Mouse (Mus musculus) heart, embryonic 16.5 days (tissue): ENCODE results near the gene Pik3c2g. TPM values are rescaled to one million over a fixed set of nuclear protein-coding genes. Genes with fewer than 3 reads are reported as not detected.
A peak's percentile ranks its signal among the peaks of the same experiment; 100 is the strongest.

Experiments used
- ATAC-seq: fragments of 200-750 bp; cut with Nextera tagmentation; replicated peaks from 2 replicates; pipeline ENCODE4 v1.8.0; 2017; ENCODE audit warnings: moderate number of reproducible peaks; ENCODE audit not compliant: insufficient read depth, low FRiP score; ENCODE audit errors: extremely low read depth
- H3K27ac ChIP-seq: fragments of 300-500 bp; sonication (generic); 2 replicates; pipeline ENCODE4 v1.5.1; 2014; ENCODE audit warnings: mild to moderate bottlenecking, low read length, control low read depth, moderate library complexity
- H3K27me3 ChIP-seq: fragments of 300-500 bp; sonication (generic); 2 replicates; pipeline ENCODE4 v1.6.1; 2014; ENCODE audit warnings: low read length, mixed read lengths; ENCODE audit not compliant: control insufficient read depth, insufficient read depth
- H3K36me3 ChIP-seq: fragments of 300-500 bp; sonication (generic); 2 replicates; pipeline ENCODE4 v1.6.1; 2014; ENCODE audit not compliant: control insufficient read depth, insufficient read depth
- H3K4me1 ChIP-seq: fragments of 300-500 bp; sonication (generic); 2 replicates; pipeline ENCODE4 v1.6.1; 2014; ENCODE audit warnings: low read length, mixed read lengths; ENCODE audit not compliant: control insufficient read depth, insufficient read depth
- H3K4me2 ChIP-seq: fragments of 300-500 bp; sonication (generic); 2 replicates; pipeline ENCODE4 v1.6.1; 2014; ENCODE audit warnings: low read depth, mild to moderate bottlenecking, control low read depth, low read length
- H3K4me3 ChIP-seq: fragments of 300-500 bp; sonication (generic); 2 replicates; pipeline ENCODE4 v1.5.1; 2014; ENCODE audit warnings: mild to moderate bottlenecking, control low read depth, low read length
- H3K9ac ChIP-seq: fragments of 300-500 bp; sonication (generic); 2 replicates; pipeline ENCODE4 v1.6.1; 2014; ENCODE audit warnings: low read length, control low read depth
- H3K9me3 ChIP-seq: fragments of 300-500 bp; sonication (generic); replicated peaks from 2 replicates; pipeline ENCODE4 v1.6.1; 2016; ENCODE audit warnings: low read length; ENCODE audit not compliant: control insufficient read depth
- WGBS: fragments of 180-500 bp; shearing (Covaris S2); extraction: QIAGEN DNeasy Blood & Tissue Kit; methylation state at CpG from one replicate; pipeline ENCODE4 v1.1.7; 2014; 5-methylcytosine and 5-hydroxymethylcytosine counted together
- polyA plus RNA-seq: library from polyadenylated mRNA; unstranded; fragments of >200 nt; fragmentation: Nextera tagmentation; extraction: Ambion mirVana; gene quantifications from 2 replicates; pipeline ENCODE4 v1.2.1, GENCODE M21; 2015

Gene Pik3c2g
- polyA plus RNA-seq, result 0.36 TPM in 1 of 2 replicates, not detected in the other

DNA sequence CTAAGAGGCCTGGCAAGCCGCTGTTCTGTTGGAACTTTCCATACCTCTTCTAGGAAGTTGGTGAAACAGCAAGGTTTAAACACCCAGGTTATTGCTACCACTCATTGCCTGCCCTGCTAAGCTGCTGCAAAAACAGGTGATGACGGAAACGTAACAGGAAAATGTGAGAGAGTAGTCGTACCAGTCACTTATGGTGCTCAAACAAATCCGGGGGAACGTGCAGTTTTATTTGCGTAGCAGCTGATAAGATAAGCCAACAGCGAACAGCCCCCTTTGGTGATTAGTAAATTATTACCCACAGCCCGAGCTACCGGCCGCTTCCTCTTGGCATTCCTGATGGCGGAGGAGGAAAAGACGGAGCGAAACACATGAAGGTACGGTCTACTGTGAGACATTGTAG is at the start of gene Pik3c2g:
Pik3c2g (plus strand) TSS at position 330 of the 400 bp plus-strand sequence.
- Histone ChIP-seq H3K4me1 (no peaks in the 10 kb centered on the region), H3K4me3 (peak within 1 kb of the TSS; percentile 39), H3K9ac (no peak within 1 kb of the TSS), H3K9me3 (no peaks in the 10 kb centered on the region), H3K4me2 (peak within 1 kb of the TSS; percentile 59), H3K27me3 (no peaks in the 10 kb centered on the region), H3K27ac (no peak within 1 kb of the TSS), H3K36me3 (no peaks in the 10 kb centered on the region)
- no peak for ATAC-seq
- WGBS, result 9% methylated on average over 15 of the region's 15 CpGs

DNA sequence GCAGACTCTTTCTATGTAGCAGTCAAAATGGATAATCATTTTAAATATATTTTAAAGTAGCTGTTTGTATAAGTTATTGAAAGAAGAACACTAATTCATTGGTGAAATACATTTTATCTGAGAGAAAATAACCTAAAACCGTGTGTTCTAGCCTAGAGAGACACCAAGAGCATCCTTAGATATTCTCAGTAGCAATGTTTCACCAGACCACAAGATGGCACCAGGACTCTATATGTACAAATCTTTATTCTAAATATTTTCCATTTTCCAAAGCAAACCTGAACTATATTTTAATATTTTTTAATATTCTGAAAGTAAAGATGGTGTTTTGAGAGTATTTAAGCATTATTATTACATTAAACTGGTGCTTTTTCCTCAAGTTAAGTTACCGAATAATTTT is 48.6 kb upstream of the Pik3c2g start:
- Histone ChIP-seq H3K9me3 (no peaks in the 10 kb centered on the region; the same call in 1 of the 2 replicates), H3K4me3 (no peak overlapping the region), H3K4me2 (no peak overlapping the region), H3K27ac (no peak overlapping the region), H3K4me1 (no peaks in the 10 kb centered on the region), H3K9ac (no peak overlapping the region), H3K27me3 (no peaks in the 10 kb centered on the region), H3K36me3 (no peaks in the 10 kb centered on the region)
- WGBS, result 52% methylated on average over 2 of the region's 2 CpGs
- no peak for ATAC-seq

DNA sequence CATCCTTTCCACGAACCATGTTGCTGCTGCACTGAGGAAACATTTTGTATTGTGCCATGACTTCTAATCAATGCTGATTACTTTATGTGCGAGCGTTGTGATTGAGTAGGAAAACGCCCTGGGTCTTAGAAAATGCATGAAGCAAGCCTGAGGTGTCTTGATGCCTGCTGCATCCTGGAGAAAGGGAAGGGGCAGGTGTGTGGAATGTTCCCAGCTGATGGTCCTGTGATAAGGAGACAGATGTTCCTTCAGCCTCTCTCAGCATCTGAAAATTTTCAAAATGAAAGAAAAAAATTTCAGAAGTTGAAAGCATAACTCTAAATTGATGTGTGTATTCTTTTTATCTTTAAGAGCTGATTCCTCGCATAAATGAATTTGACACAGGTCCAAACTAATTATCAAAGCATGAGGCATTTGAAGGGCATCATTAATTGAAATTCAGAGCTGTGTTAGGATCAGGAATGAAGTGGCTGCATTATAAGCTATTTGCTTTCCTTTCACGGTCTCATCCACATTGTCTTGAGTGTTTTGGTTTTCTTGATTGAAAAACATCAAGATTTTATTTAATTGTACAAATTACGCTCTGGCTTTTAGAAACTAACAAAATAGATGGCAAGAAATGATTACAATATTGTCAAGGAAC is 31.4 kb upstream of the Pik3c2g start:
- no peaks in the 10 kb centered on the region for H3K9me3 ChIP-seq
- H3K4me1 ChIP-seq, result no peaks in the 10 kb centered on the region
- no peak for ATAC-seq
- H3K4me2 ChIP-seq, result no peak overlapping the region
- H3K27me3 ChIP-seq, result no peaks in the 10 kb centered on the region
- WGBS, result 75% methylated on average over 7 of the region's 7 CpGs
- H3K4me3 ChIP-seq, result no peak overlapping the region
- H3K27ac ChIP-seq, result no peak overlapping the region
- H3K36me3 ChIP-seq, result no peaks in the 10 kb centered on the region
- H3K9ac ChIP-seq, result no peak overlapping the region

DNA sequence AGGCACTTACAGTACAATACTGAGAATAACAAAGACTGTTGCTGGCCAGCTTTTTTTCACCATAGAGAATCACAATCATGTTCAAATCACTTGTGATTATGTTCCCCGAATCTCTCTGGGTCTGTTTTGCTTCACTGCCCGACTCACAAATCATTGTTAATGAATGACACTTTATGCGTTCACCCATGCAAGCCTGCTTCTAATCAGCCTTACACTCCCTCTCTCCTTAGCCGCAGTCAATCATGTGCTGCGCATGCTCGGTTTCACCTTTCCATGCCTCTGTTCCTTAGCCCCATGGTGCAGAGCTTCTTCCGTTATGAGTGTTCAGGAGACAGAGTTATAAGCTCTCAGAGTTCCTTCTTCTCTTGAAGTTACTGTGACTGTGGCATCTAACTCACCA is 17.8 kb upstream of the Pik3c2g start:
- H3K4me2 ChIP-seq, result no peak overlapping the region
- no peaks in the 10 kb centered on the region for H3K36me3 ChIP-seq
- H3K9ac ChIP-seq, result no peak overlapping the region
- H3K4me3 ChIP-seq, result no peak overlapping the region
- 55% methylated on average over 7 of the region's 7 CpGs for WGBS
- H3K27ac ChIP-seq, result no peak overlapping the region
- no peak for ATAC-seq
- H3K4me1 ChIP-seq, result no peaks in the 10 kb centered on the region
- H3K9me3 ChIP-seq, result no peaks in the 10 kb centered on the region; the same call in 1 of the 2 replicates
- H3K27me3 ChIP-seq, result no peaks in the 10 kb centered on the region

DNA sequence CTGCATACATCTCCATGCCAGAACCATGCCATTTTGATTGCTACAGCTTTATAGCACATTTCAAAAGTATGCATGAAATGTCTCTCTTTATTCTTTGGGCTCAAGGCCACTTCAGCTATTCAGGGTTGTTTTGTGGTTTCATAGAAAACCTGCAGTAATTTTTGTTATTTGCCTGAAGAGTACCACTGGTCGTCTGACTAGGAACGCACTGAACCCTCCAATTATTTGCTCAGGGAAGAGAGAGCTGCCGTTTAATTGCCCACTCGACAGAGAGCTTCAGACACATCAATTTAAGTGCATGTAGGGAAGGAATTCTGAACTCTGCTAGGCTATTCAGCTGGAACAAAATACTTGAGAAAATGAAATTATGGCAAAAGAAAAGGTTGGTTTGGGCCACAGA is 11.2 kb upstream of the Pik3c2g start:
- WGBS, result 68% methylated on average over 4 of the region's 4 CpGs
- H3K4me1 ChIP-seq, result peaks cover 3% of the 10 kb centered on the region; the same call in 1 of the 2 replicates
- no peaks in the 10 kb centered on the region for H3K36me3 ChIP-seq
- H3K4me3 ChIP-seq, result no peak overlapping the region
- no peak for ATAC-seq
- no peaks in the 10 kb centered on the region; the same call in 1 of the 2 replicates for H3K9me3 ChIP-seq
- no peaks in the 10 kb centered on the region for H3K27me3 ChIP-seq
- H3K9ac ChIP-seq, result no peak overlapping the region
- H3K27ac ChIP-seq, result no peak overlapping the region
- H3K4me2 ChIP-seq, result no peak overlapping the region

DNA sequence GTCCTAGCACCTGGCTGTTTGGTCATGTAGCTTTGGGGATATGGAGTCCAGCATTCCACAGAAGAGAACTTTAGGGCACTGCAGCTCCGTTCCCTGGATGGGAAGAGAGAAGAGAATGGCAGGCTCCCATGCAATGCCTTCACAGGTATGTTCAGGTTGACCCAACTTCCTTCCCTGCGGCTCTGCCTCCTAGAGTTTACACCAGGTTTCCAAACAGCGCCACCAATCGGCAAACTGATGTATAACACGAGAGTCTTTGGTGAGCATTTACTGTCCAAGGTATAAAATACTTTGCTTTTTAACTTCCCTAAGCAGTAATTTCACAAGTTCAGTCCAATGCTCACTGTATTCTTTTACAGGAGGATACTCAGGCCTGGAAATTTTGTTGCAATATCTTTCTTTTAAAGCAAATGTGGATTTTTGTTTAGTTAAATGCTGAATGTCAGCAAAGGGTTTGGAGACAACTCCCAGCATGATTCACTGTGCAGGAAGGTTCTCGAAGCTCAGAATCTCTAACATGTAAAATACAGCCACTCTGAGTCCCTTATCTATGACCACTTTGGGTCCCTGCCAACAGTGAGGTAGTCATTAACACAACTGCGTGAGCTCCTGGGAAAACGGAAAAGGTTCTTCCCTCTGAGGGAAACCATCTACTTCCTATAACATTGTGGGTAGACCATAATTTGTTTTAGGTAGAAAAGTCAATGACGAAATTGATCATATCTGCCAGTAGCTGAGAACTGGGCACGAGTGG is 10.6 kb upstream of the Pik3c2g start:
- Histone ChIP-seq H3K4me1 (peaks cover 3% of the 10 kb centered on the region; the same call in 1 of the 2 replicates), H3K36me3 (no peaks in the 10 kb centered on the region), H3K9ac (no peak overlapping the region), H3K4me3 (no peak overlapping the region), H3K27ac (no peak overlapping the region), H3K27me3 (no peaks in the 10 kb centered on the region), H3K9me3 (no peaks in the 10 kb centered on the region; the same call in 1 of the 2 replicates), H3K4me2 (peak overlapping the region; percentile 63)
- ATAC-seq, result no peak; the same call in 1 of the 2 replicates
- 42% methylated on average over 10 of the region's 10 CpGs for WGBS

DNA sequence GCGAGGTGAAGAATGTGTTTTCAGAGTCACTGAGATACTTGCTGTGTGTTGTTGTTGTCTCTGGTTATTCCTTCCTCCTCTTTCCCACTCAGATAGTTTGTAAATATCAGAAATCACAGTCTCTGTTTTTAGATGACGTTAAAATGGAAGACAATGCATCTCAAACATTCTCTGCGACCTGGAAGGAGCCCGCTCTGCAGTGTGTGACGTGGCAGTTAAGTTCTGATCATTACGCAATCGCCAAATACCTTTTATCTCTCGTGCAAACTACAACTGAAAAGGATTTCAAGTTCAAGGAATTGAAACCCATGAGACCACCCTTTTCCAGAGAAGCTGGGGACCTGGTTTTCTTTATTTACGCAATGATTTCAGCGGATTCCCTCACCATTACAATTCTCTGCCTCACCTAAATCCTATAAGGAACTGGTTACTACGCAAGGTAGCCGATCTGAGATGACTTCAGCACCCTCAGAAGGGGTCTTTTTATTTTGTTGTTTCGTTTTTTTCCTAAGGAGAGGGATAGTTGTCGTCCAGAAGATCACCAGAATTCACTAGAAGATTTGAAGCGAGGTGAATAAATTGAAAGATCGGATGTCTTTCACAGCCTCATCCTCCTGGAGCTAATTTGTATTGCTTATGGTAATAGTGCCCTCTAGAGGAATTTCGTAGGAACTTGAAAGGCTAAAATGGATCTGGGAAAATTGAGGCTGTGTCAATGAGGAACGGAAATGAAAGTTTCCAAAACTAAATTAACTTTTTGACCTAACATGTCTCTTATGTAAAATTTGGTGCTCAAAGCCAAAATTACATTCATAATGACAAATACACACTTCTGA is 9.8 kb upstream of the Pik3c2g start:
- Histone ChIP-seq H3K27me3 (no peaks in the 10 kb centered on the region), H3K4me3 (peak overlapping the region; percentile 40), H3K36me3 (no peaks in the 10 kb centered on the region), H3K4me1 (peaks cover 3% of the 10 kb centered on the region; the same call in 1 of the 2 replicates), H3K9me3 (no peaks in the 10 kb centered on the region; the same call in 1 of the 2 replicates), H3K9ac (no peak overlapping the region; the same call in 1 of the 2 replicates), H3K27ac (no peak overlapping the region), H3K4me2 (peak overlapping the region; percentile 63)
- ATAC-seq, result no peak
- 49% methylated on average over 18 of the region's 18 CpGs for WGBS

DNA sequence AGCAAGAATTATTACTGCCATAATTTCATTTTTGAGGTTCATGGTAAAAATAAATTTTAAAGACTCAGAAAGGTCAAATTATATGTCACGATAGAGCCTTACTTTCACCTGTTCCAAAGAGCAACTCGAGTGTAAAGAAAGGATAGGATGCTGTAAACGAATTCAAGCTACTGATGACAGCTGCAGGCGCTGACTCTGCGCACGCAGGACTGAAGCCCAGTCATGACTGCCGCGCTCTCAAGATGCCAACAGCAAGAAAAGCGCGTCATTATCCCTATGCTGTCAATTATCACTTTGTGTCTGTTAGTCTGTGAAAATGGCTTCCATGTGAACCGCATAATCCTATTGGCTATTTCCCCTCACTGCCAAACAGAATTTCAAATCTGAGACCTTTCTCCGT is 457 bp downstream of the Pik3c2g start:
- 49% methylated on average over 12 of the region's 12 CpGs for WGBS
- no peak overlapping the region for H3K9ac ChIP-seq
- no peak overlapping the region for H3K27ac ChIP-seq
- no peak for ATAC-seq
- H3K4me3 ChIP-seq, result peak overlapping the region; percentile 39
- H3K4me1 ChIP-seq, result no peaks in the 10 kb centered on the region
- H3K36me3 ChIP-seq, result no peaks in the 10 kb centered on the region
- H3K9me3 ChIP-seq, result no peaks in the 10 kb centered on the region
- peak overlapping the region; percentile 59 for H3K4me2 ChIP-seq
- no peaks in the 10 kb centered on the region for H3K27me3 ChIP-seq
